Mouse (Mus musculus): ENCODE data around the gene Golga7b.

Golga7b gene

GRCm38 (mm10) chr19:42284178-42284577 is 36.8 kb downstream of the Golga7b start:
- in situ Hi-C loops (cut with MboI; ENCODE audit: low pct_unique_long_range_greater_than_20kb in 1 of 2, low sequenced_read_pairs in 2 of 2, unreplicated experiment in 1 of 2): no loop called here

GRCm38 (mm10) chr19:42288361-42288760 is 41.0 kb downstream of the Golga7b start:
- in situ Hi-C loops (cut with MboI; ENCODE audit: low pct_unique_long_range_greater_than_20kb in 1 of 2, low sequenced_read_pairs in 2 of 2, unreplicated experiment in 1 of 2): no loop called here

- in situ Hi-C loops (cut with MboI; ENCODE audit: low pct_unique_long_range_greater_than_20kb in 1 of 2, low sequenced_read_pairs in 2 of 2, unreplicated experiment in 1 of 2): no loop called here
These were observed 43.7 kb downstream of the Golga7b start for GRCm38 (mm10) chr19:42290954-42291661.

- in situ Hi-C loops (cut with MboI; ENCODE audit: low pct_unique_long_range_greater_than_20kb in 1 of 2, low sequenced_read_pairs in 2 of 2, unreplicated experiment in 1 of 2): no loop called here
These were observed 44.7 kb downstream of the Golga7b start for GRCm38 (mm10) chr19:42292106-42292505.

GRCm38 (mm10) chr19:42293216-42293615 is 45.8 kb downstream of the Golga7b start:
- in situ Hi-C loops (cut with MboI; ENCODE audit: low pct_unique_long_range_greater_than_20kb in 1 of 2, low sequenced_read_pairs in 2 of 2, unreplicated experiment in 1 of 2): no loop called here

GRCm38 (mm10) chr19:42303210-42303813 is 55.9 kb downstream of the Golga7b start:
- in situ Hi-C loops (cut with MboI; ENCODE audit: low pct_unique_long_range_greater_than_20kb in 1 of 2, low sequenced_read_pairs in 2 of 2, unreplicated experiment in 1 of 2): loop anchor here in 1 of 2 experiments (25.0 kb wide), 1 partner anchor 459 kb away; the partner anchor contains the start of gene Pyroxd2

- in situ Hi-C loops (cut with MboI; ENCODE audit: low pct_unique_long_range_greater_than_20kb in 1 of 2, low sequenced_read_pairs in 2 of 2, unreplicated experiment in 1 of 2): loop anchor here in 1 of 2 experiments (25.0 kb wide), 1 partner anchor 458 kb away; the partner anchor contains the start of gene Pyroxd2
These were observed 57.1 kb downstream of the Golga7b start for GRCm38 (mm10) chr19:42304506-42304905.

- in situ Hi-C loops (cut with MboI; ENCODE audit: low pct_unique_long_range_greater_than_20kb in 1 of 2, low sequenced_read_pairs in 2 of 2, unreplicated experiment in 1 of 2): loop anchor here in 1 of 2 experiments (25.0 kb wide), 1 partner anchor 457 kb away; the partner anchor contains the start of gene Pyroxd2
These were observed 58.4 kb downstream of the Golga7b start for GRCm38 (mm10) chr19:42305746-42306145.

GRCm38 (mm10) chr19:42306202-42306601 is 58.8 kb downstream of the Golga7b start:
- in situ Hi-C loops (cut with MboI; ENCODE audit: low pct_unique_long_range_greater_than_20kb in 1 of 2, low sequenced_read_pairs in 2 of 2, unreplicated experiment in 1 of 2): loop anchor here in 1 of 2 experiments (25.0 kb wide), 1 partner anchor 456 kb away; the partner anchor contains the start of gene Pyroxd2

GRCm38 (mm10) chr19:42307019-42307418 is 59.6 kb downstream of the Golga7b start:
- in situ Hi-C loops (cut with MboI; ENCODE audit: low pct_unique_long_range_greater_than_20kb in 1 of 2, low sequenced_read_pairs in 2 of 2, unreplicated experiment in 1 of 2): loop anchor here in 1 of 2 experiments (25.0 kb wide), 1 partner anchor 455 kb away; the partner anchor contains the start of gene Pyroxd2

GRCm38 (mm10) chr19:42308931-42309330 is 61.6 kb downstream of the Golga7b start:
- in situ Hi-C loops (cut with MboI; ENCODE audit: low pct_unique_long_range_greater_than_20kb in 1 of 2, low sequenced_read_pairs in 2 of 2, unreplicated experiment in 1 of 2): loop anchor here in 1 of 2 experiments (25.0 kb wide), 1 partner anchor 453 kb away; the partner anchor contains the start of gene Pyroxd2

- in situ Hi-C loops (cut with MboI; ENCODE audit: low pct_unique_long_range_greater_than_20kb in 1 of 2, low sequenced_read_pairs in 2 of 2, unreplicated experiment in 1 of 2): loop anchor here (10.0 to 25.0 kb wide), 3 partner anchors 113 to 451 kb away; partner anchors contain the start of gene Pyroxd2 (in 1 of the 2)
These were observed 64.0 kb downstream of the Golga7b start for GRCm38 (mm10) chr19:42311332-42311731.

- in situ Hi-C loops (cut with MboI; ENCODE audit: low pct_unique_long_range_greater_than_20kb in 1 of 2, low sequenced_read_pairs in 2 of 2, unreplicated experiment in 1 of 2): loop anchor here (10.0 to 25.0 kb wide), 3 partner anchors 113 to 450 kb away; partner anchors contain the start of gene Pyroxd2 (in 1 of the 2)
These were observed 64.8 kb downstream of the Golga7b start for GRCm38 (mm10) chr19:42312191-42312590.

- in situ Hi-C loops (cut with MboI; ENCODE audit: low pct_unique_long_range_greater_than_20kb in 1 of 2, low sequenced_read_pairs in 2 of 2, unreplicated experiment in 1 of 2): loop anchor here (10.0 to 25.0 kb wide), 3 partner anchors 110 to 447 kb away; partner anchors contain the start of gene Pyroxd2 (in 1 of the 2)
These were observed 67.8 kb downstream of the Golga7b start for GRCm38 (mm10) chr19:42315070-42315679.

- in situ Hi-C loops (cut with MboI; ENCODE audit: low pct_unique_long_range_greater_than_20kb in 1 of 2, low sequenced_read_pairs in 2 of 2, unreplicated experiment in 1 of 2): loop anchor here (10.0 to 25.0 kb wide), 3 partner anchors 109 to 446 kb away; partner anchors contain the start of gene Pyroxd2 (in 1 of the 2)
These were observed 68.5 kb downstream of the Golga7b start for GRCm38 (mm10) chr19:42315914-42316313.

- in situ Hi-C loops (cut with MboI; ENCODE audit: low pct_unique_long_range_greater_than_20kb in 1 of 2, low sequenced_read_pairs in 2 of 2, unreplicated experiment in 1 of 2): loop anchor here (10.0 to 25.0 kb wide), 3 partner anchors 108 to 446 kb away; partner anchors contain the start of gene Pyroxd2 (in 1 of the 2)
These were observed 69.2 kb downstream of the Golga7b start for GRCm38 (mm10) chr19:42316525-42316924.

- in situ Hi-C loops (cut with MboI; ENCODE audit: low pct_unique_long_range_greater_than_20kb in 1 of 2, low sequenced_read_pairs in 2 of 2, unreplicated experiment in 1 of 2): loop anchor here (10.0 to 25.0 kb wide), 3 partner anchors 108 to 445 kb away; partner anchors contain the start of gene Pyroxd2 (in 1 of the 2)
These were observed 69.6 kb downstream of the Golga7b start for GRCm38 (mm10) chr19:42316998-42317397.
